Mouse (Mus musculus) cortical plate, adult 2 months (tissue): ENCODE measurements around the gene Actr3.

Experiments
- CTCF ChIP-seq: fragments of 200-500 bp; IDR thresholded peaks from 2 replicates; pipeline ENCODE4 v1.5.1; 2011; ENCODE audit warnings: mild to moderate bottlenecking, control low read depth, low read length; ENCODE audit not compliant: insufficient read depth; ENCODE audit errors: extremely low read depth
- POLR2A ChIP-seq: fragments of 200-500 bp; IDR thresholded peaks from 2 replicates; pipeline ENCODE4 v1.6.1; 2011; ENCODE audit warnings: mild to moderate bottlenecking, low read length, control low read depth; ENCODE audit not compliant: insufficient read depth; ENCODE audit errors: extremely low read depth

GRCm38 (mm10) chr1:125345854-125346253 lies 89.7 kb downstream of the Actr3 start:
- TF ChIP-seq POLR2A (no peak), CTCF (no peak)
